Mouse (Mus musculus) forebrain, embryonic 14.5 days (tissue): ENCODE results near the gene Cd24a. TPM values are rescaled to one million over a fixed set of nuclear protein-coding genes. Genes with fewer than 3 reads are reported as not detected.
A peak's percentile ranks its signal among the peaks of the same experiment; 100 is the strongest.

Experiments used
- ATAC-seq: fragments of 200-750 bp; cut with Nextera tagmentation; 2 replicates; pipeline ENCODE4 v1.8.0; 2017; ENCODE audit warnings: mild to moderate bottlenecking, moderate library complexity
- DNase-seq: peaks from one replicate; pipeline ENCODE4 v3.0.0-alpha.2; 2015; ENCODE audit warnings: low spot score
- H3K27ac ChIP-seq: fragments of 300-500 bp; sonication (generic); 2 replicates; pipeline ENCODE4 v1.5.1; 2014; ENCODE audit warnings: low read depth, mild to moderate bottlenecking, control low read depth, low read length, moderate library complexity
- H3K27me3 ChIP-seq: fragments of 300-500 bp; sonication (generic); replicated peaks from 2 replicates; pipeline ENCODE4 v1.6.1; 2014; ENCODE audit warnings: low read length, control low read depth, mixed read lengths; ENCODE audit not compliant: control insufficient read depth, insufficient read depth
- H3K36me3 ChIP-seq: fragments of 300-500 bp; sonication (generic); 2 replicates; pipeline ENCODE4 v1.6.1; 2014; ENCODE audit warnings: low read length, control low read depth; ENCODE audit not compliant: control insufficient read depth, insufficient read depth
- H3K4me1 ChIP-seq: fragments of 300-500 bp; sonication (generic); 2 replicates; pipeline ENCODE4 v1.6.1; 2014; ENCODE audit warnings: antibody characterized with exemption, low read length, control low read depth; ENCODE audit not compliant: control insufficient read depth, insufficient read depth
- H3K4me2 ChIP-seq: fragments of 300-500 bp; sonication (generic); 2 replicates; pipeline ENCODE4 v1.6.1; 2014; ENCODE audit warnings: mild to moderate bottlenecking, control low read depth, low read length
- H3K4me3 ChIP-seq: fragments of 300-500 bp; sonication (generic); 2 replicates; pipeline ENCODE4 v1.5.1; 2014; ENCODE audit warnings: low read depth, low read length, control low read depth
- H3K9ac ChIP-seq: fragments of 300-500 bp; sonication (generic); 2 replicates; pipeline ENCODE4 v1.6.1; 2014; ENCODE audit warnings: mild to moderate bottlenecking, low read length, control low read depth, moderate library complexity
- H3K9me3 ChIP-seq: fragments of 300-500 bp; sonication (generic); replicated peaks from 2 replicates; pipeline ENCODE4 v1.6.1; 2016; ENCODE audit warnings: low read length, control low read depth, mixed read lengths; ENCODE audit not compliant: control insufficient read depth
- WGBS: fragments of 180-500 bp; shearing (Covaris S2); extraction: QIAGEN DNeasy Blood & Tissue Kit; methylation state at CpG from one replicate; pipeline ENCODE4 v1.1.7; 2014; 5-methylcytosine and 5-hydroxymethylcytosine counted together
- polyA plus RNA-seq: library from polyadenylated mRNA; unstranded; fragments of >200 nt; fragmentation: Nextera tagmentation; extraction: Ambion mirVana; gene quantifications from 2 replicates; pipeline ENCODE4 v1.2.1, GENCODE M21; 2014

Cd24a gene
- polyA plus RNA-seq, 1 experiment from 2014 or later, result 1,214 TPM

DNA sequence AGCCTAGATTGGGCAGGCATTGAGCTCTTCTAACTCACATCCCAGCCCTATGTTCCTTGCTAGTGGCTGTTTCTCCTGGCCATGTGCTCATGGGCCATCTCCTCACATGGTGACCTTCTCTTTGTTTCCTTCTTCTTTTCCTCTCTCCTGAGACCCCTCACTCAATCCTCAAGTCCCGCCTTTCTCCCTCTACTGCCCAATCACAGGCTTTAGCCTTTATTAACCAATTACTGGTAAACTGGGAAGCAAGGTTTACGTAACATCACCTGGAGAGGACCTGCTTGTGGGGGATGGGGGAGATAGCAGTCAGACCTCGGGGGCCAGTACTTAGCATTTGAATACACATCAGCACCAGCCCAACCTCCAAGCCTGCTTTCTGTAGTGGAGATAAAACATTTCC lies 26.7 kb upstream of the Cd24a start:
- no peaks in the 10 kb centered on the region for H3K4me1 ChIP-seq
- H3K9ac ChIP-seq, result no peak overlapping the region
- no peak overlapping the region for H3K4me3 ChIP-seq
- ATAC-seq, result no peak
- H3K27ac ChIP-seq, result no peak overlapping the region
- H3K27me3 ChIP-seq, result no peaks in the 10 kb centered on the region
- H3K9me3 ChIP-seq, result no peaks in the 10 kb centered on the region
- DNase-seq, result no peak
- no peaks in the 10 kb centered on the region for H3K36me3 ChIP-seq
- H3K4me2 ChIP-seq, result no peak overlapping the region
- WGBS, result 42% methylated on average over 3 of the region's 3 CpGs

DNA sequence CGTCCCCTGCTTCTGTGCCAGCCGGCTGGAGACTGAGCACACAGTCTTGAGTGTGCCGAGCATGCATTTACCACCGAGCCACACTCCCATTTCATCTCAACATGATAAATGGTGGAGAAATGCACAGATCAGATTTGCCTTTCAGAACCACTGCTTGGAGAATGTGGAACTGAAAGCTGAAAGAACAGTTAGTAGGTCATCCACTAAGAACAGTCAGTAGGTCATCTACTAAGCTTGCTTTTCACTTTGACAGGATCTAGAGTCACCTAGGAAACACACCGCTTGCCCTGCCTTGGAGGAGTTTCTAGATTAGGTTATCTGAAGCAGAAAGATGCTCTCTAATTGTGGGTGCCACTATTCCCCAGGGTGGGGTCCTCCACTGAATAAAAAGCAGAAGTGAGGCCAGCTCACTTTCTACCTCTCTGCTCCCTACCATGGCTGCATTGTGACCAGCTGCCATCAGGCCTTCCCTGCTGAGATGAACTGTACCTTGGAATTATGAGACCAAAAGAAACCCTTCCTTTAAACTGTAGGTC lies 20.4 kb upstream of the Cd24a start:
- no peaks in the 10 kb centered on the region for H3K9me3 ChIP-seq
- no peaks in the 10 kb centered on the region for H3K27me3 ChIP-seq
- no peak overlapping the region for H3K27ac ChIP-seq
- 88% methylated on average over 5 of the region's 5 CpGs for WGBS
- no peaks in the 10 kb centered on the region for H3K4me1 ChIP-seq
- H3K36me3 ChIP-seq, result no peaks in the 10 kb centered on the region
- no peak overlapping the region for H3K4me2 ChIP-seq
- H3K4me3 ChIP-seq, result no peak overlapping the region
- no peak for ATAC-seq
- H3K9ac ChIP-seq, result no peak overlapping the region
- no peak for DNase-seq

DNA sequence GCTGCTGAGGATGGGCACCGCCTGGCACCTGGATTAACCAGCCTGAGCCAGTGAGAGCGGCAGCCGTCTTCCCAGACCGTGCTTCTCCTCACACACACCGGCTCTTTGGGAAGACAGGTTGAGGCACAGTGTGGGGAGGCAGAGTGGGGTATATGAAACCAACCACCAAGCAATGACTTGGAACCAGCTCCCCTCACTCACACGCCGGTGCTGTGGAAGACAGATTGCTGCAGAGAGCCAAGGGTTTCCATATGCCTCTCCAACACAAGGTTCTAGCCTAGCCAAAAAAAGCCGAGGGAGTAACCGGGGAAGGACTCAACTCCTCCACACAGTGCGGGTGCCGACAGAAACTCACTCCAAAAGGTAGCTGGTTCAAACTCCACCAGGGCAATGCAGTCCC lies 18.8 kb upstream of the Cd24a start:
- Histone ChIP-seq H3K27me3 (no peaks in the 10 kb centered on the region), H3K9me3 (no peaks in the 10 kb centered on the region), H3K4me1 (no peaks in the 10 kb centered on the region), H3K4me3 (no peak overlapping the region), H3K9ac (no peak overlapping the region), H3K4me2 (no peak overlapping the region), H3K36me3 (no peaks in the 10 kb centered on the region), H3K27ac (no peak overlapping the region)
- DNase-seq (peak; percentile 26), ATAC-seq (peak; percentile 60; the same call in 1 of the 2 replicates)
- 78% methylated on average over 11 of the region's 11 CpGs for WGBS

DNA sequence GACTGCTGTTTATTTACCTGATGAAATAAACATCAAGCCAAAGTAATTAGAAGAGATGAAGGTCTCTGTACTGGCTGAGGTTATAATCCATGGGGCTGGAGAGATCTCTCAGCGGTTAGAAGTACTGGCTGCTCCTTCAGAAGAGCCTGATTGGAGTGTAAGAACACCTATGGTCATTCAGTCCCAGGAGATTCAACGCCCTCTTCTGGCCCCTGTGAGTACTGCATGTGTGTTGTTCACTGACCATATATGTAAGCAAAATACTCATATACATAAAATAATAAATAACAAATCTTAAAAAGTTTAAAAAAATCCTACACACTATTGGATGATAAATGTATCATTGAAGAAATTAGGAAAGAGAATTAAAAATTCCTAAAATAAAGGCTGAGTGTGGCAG lies 17.3 kb upstream of the Cd24a start:
- no peaks in the 10 kb centered on the region for H3K27me3 ChIP-seq
- no peaks in the 10 kb centered on the region for H3K4me1 ChIP-seq
- WGBS, result 37% methylated on average over 2 of the region's 2 CpGs
- no peak overlapping the region for H3K9ac ChIP-seq
- DNase-seq, result no peak
- H3K27ac ChIP-seq, result no peak overlapping the region
- no peaks in the 10 kb centered on the region for H3K36me3 ChIP-seq
- no peak overlapping the region for H3K4me3 ChIP-seq
- no peak for ATAC-seq
- no peaks in the 10 kb centered on the region for H3K9me3 ChIP-seq
- H3K4me2 ChIP-seq, result no peak overlapping the region

DNA sequence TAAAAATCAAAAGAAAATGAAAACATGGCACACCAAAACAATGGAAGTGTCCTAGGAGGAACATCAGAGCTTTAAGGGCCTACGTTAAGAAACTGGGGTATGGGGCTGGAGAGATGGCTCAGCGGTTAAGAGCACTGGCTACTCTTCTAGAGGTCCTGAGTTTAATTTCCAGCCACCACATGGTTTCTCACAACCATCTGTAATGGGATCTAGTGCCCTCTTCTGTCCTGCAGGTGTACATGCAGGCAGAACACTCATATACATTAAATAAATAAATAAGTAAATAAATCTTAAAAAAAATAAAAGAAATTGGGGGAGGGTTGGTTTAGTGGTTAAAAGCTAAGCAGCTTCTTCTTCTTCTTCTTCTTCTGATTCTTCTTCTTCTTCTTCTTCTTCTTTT lies 16.8 kb upstream of the Cd24a start:
- no peak overlapping the region for H3K27ac ChIP-seq
- no peaks in the 10 kb centered on the region for H3K9me3 ChIP-seq
- WGBS, result 94% methylated on average over 2 of the region's 2 CpGs
- ATAC-seq (no peak), DNase-seq (no peak)
- no peaks in the 10 kb centered on the region for H3K36me3 ChIP-seq
- no peak overlapping the region for H3K4me2 ChIP-seq
- H3K9ac ChIP-seq, result no peak overlapping the region
- H3K4me1 ChIP-seq, result no peaks in the 10 kb centered on the region
- H3K4me3 ChIP-seq, result no peak overlapping the region
- H3K27me3 ChIP-seq, result no peaks in the 10 kb centered on the region

DNA sequence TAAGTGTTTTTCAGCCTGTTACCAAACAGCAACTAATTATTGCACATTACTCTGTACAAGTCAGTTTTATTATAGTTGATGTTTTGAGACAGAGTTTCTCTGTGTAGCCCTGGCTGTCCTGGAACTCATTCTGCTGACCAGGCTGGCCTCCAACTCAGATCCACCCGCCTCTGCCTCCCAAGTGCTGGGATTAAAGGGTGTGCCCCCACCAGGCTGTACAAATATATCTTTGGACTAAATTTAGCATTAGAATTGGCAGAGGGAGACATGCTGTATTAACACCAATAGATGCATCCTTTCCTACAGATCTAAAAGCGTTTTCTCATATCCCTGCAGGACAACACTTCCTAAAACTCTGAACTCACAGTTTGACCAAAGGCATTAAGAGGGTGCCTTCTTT lies 3.7 kb upstream of the Cd24a start:
- 80% methylated on average over 2 of the region's 2 CpGs for WGBS
- Histone ChIP-seq H3K4me1 (peaks cover 5% of the 10 kb centered on the region), H3K9me3 (no peaks in the 10 kb centered on the region), H3K9ac (no peak overlapping the region), H3K36me3 (no peaks in the 10 kb centered on the region), H3K27ac (no peak overlapping the region), H3K4me2 (no peak overlapping the region), H3K27me3 (no peaks in the 10 kb centered on the region), H3K4me3 (no peak overlapping the region)
- DNase-seq (no peak), ATAC-seq (no peak)

DNA sequence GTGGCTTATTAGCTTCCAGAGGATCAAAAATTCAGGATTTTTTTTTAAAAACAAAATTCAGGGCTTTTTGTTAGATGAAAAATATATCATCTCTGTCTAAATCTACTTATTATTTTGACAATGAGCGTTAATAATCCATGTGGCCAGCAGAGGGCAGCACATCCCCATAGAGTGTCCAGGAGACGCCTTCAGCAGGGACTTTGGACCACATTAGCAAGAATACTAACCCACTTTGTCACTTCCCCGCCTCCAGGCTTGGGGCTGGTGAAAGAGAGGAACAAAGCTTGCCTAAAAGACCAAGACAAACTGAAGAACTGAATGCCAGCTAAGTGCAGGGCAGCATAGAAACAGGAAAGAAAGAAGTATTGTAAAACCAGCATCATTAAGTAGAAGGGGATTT lies 3.1 kb upstream of the Cd24a start:
- peaks cover 5% of the 10 kb centered on the region for H3K4me1 ChIP-seq
- no peak overlapping the region for H3K27ac ChIP-seq
- no peak overlapping the region for H3K9ac ChIP-seq
- no peak overlapping the region for H3K4me3 ChIP-seq
- peak; percentile 93 for DNase-seq
- no peaks in the 10 kb centered on the region for H3K9me3 ChIP-seq
- H3K4me2 ChIP-seq, result no peak overlapping the region
- no peak for ATAC-seq
- H3K36me3 ChIP-seq, result no peaks in the 10 kb centered on the region
- no peaks in the 10 kb centered on the region for H3K27me3 ChIP-seq
- 0% methylated on average over 3 of the region's 3 CpGs for WGBS

DNA sequence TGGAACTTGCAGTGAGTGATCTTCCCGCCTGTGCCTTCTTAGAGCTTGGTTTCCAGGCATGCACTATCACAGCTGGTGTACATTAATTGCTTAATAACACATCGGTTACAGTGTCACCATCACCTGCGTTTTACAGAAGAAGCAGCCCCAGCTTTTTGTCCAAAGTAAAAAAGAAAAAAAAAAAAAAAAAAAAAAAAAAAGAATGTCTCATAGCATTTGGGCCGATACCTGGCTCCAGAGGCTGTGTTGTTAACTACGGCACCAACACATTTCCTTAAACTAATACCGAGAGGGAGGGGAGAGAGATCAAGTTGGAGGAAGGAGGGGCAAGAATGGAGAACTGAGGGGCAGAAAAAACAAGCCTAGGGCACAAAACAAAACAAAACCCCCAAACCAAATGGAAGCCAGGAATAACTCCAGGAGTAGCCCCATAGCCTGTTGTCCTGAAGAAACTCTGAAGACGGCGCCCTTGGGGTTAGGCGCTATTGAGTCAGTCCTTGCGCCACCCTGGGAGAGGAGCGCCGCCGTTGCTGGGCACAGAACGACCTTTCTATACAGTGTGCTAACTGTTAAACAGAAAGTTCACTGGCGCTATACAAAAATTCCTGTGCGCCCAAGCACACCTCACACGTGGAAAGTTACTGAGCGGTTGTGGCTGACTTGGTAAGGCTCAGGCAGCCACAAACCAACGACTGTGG lies 636 bp upstream of the Cd24a start:
- peak overlapping the region; percentile 85; the same call in 1 of the 2 replicates for H3K4me3 ChIP-seq
- no peaks in the 10 kb centered on the region for H3K27me3 ChIP-seq
- WGBS, result 19% methylated on average over 19 of the region's 19 CpGs
- peak; percentile 46 for DNase-seq
- ATAC-seq, result no peak
- peaks cover 7% of the 10 kb centered on the region for H3K36me3 ChIP-seq
- H3K9ac ChIP-seq, result peak overlapping the region; percentile 99
- H3K4me2 ChIP-seq, result peak overlapping the region; percentile 81
- H3K9me3 ChIP-seq, result no peaks in the 10 kb centered on the region
- no peak overlapping the region for H3K27ac ChIP-seq
- peaks cover 7% of the 10 kb centered on the region for H3K4me1 ChIP-seq

DNA sequence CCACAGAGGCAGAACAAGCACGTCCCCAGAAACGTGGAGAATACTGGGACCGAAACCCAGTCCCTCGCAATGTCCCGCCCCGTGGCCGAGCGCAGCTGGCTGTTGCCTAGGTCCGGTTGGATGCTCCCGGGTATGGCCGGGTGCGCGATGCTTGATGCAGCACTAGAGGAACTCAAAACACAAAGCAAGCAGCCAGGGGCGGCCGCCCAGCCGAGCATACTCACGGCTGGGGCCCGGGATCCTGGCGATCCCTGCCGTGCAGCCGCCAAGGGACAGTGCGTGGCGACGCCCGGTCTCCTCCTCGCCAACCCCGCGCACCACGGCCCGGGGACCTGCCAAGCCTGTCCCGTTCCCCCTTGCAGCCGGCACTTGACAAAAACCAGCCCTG lies 276 bp downstream of the Cd24a start:
- ATAC-seq (peak; percentile 56), DNase-seq (peak; percentile 74)
- H3K4me3 ChIP-seq, result peak overlapping the region; percentile 85
- H3K9me3 ChIP-seq, result no peaks in the 10 kb centered on the region
- peak overlapping the region; percentile 97 for H3K27ac ChIP-seq
- peaks cover 16% of the 10 kb centered on the region for H3K36me3 ChIP-seq
- no peaks in the 10 kb centered on the region for H3K27me3 ChIP-seq
- H3K9ac ChIP-seq, result peak overlapping the region; percentile 99
- 0% methylated on average over 32 of the region's 32 CpGs for WGBS
- H3K4me2 ChIP-seq, result peak overlapping the region; percentile 81
- peaks cover 7% of the 10 kb centered on the region for H3K4me1 ChIP-seq
